Mouse (Mus musculus) liver, postnatal 0 days (tissue): ENCODE data around the gene Glod4.

Source experiments
- CTCF ChIP-seq: sonication (generic); IDR thresholded peaks from 2 replicates; pipeline ENCODE4 v1.5.1; 2016; ENCODE audit warnings: antibody characterized with exemption, low read depth
- EP300 ChIP-seq: IDR thresholded peaks from 2 replicates; pipeline ENCODE4 v1.6.1; 2016; ENCODE audit warnings: antibody characterized with exemption, low read depth, mild to moderate bottlenecking

DNA sequence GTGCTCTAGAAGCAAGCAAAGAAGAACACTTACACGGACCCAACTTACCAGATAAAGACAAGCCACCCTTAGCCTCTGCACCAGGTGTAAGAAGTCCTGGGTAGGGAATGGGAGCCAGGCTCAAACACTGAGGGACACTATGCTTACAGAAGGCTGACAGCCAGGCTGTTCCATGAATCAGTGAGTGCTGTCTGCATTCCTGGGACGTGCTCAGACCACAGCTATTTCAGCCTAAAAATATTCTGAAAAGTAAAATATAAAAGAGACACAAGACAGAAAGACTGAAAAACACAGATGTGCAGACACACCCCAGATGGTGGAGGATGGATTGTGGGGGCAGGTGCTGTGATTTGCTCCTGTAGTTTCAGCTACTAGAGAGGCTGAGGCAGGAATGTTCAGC is 88.7 kb downstream of the Glod4 start:
- TF ChIP-seq CTCF (no peak), EP300 (no peak)
